Mouse (Mus musculus): Measurements from ENCODE around the gene Tbp. TPM values are rescaled to one million over a fixed set of nuclear protein-coding genes. Genes with fewer than 3 reads are reported as not detected.
A peak's percentile ranks its signal among the peaks of the same experiment; 100 is the strongest.

Gene Tbp
- polyA plus RNA-seq, 1 experiment from 2014 or later: 70.3 TPM

- H3K9ac ChIP-seq (ENCODE audit: low read length): no peak overlapping the region
- no peak overlapping the region for H3K4me2 ChIP-seq (ENCODE audit: low read depth, severe bottlenecking)
- no peaks in the 10 kb centered on the region for H3K9me3 ChIP-seq (ENCODE audit: control insufficient read depth, low read length)
- 54% methylated on average over 1 of the region's 1 CpGs for WGBS
- H3K4me1 ChIP-seq (ENCODE audit: control insufficient read depth, insufficient read depth, low read length): no peaks in the 10 kb centered on the region
- H3K27me3 ChIP-seq (ENCODE audit: control insufficient read depth, insufficient read depth, low read length): no peaks in the 10 kb centered on the region
- no peak overlapping the region for H3K27ac ChIP-seq (replicated peaks; ENCODE audit: low read depth, low read length)
- no peak for DNase-seq (ENCODE audit: low spot score)
- H3K36me3 ChIP-seq (ENCODE audit: control insufficient read depth, insufficient read depth, low read length): no peaks in the 10 kb centered on the region
- no peak overlapping the region for H3K4me3 ChIP-seq (ENCODE audit: low read depth, low read length)
- no peak for ATAC-seq (ENCODE audit: insufficient number of reproducible peaks, low FRiP score, low TSS enrichment, low read depth)
Observed at GRCm38 (mm10) chr17:15549713-15550112, 50.0 kb downstream of the Tbp start.

GRCm38 (mm10) chr17:15559946-15560345 is 60.3 kb downstream of the Tbp start:
- no peaks in the 10 kb centered on the region for H3K36me3 ChIP-seq (ENCODE audit: control insufficient read depth, insufficient read depth, low read length)
- 79% methylated on average over 2 of the region's 2 CpGs for WGBS
- no peak overlapping the region for H3K9ac ChIP-seq (ENCODE audit: low read length)
- no peak overlapping the region for H3K4me3 ChIP-seq (ENCODE audit: low read depth, low read length)
- no peak for ATAC-seq (ENCODE audit: insufficient number of reproducible peaks, low FRiP score, low TSS enrichment, low read depth)
- H3K27me3 ChIP-seq (ENCODE audit: control insufficient read depth, insufficient read depth, low read length): no peaks in the 10 kb centered on the region
- DNase-seq (ENCODE audit: low spot score): no peak
- no peaks in the 10 kb centered on the region for H3K9me3 ChIP-seq (ENCODE audit: control insufficient read depth, low read length)
- H3K4me1 ChIP-seq (ENCODE audit: control insufficient read depth, insufficient read depth, low read length): no peaks in the 10 kb centered on the region
- H3K4me2 ChIP-seq (ENCODE audit: low read depth, severe bottlenecking): no peak overlapping the region
- no peak overlapping the region for H3K27ac ChIP-seq (replicated peaks; ENCODE audit: low read depth, low read length)

- Histone ChIP-seq H3K27me3 (ENCODE audit: control insufficient read depth, insufficient read depth, low read length) (no peaks in the 10 kb centered on the region), H3K36me3 (ENCODE audit: control insufficient read depth, insufficient read depth, low read length) (no peaks in the 10 kb centered on the region), H3K27ac (replicated peaks; ENCODE audit: low read depth, low read length) (peak within 1 kb of the TSS; percentile 74), H3K4me2 (ENCODE audit: low read depth, severe bottlenecking) (peak within 1 kb of the TSS; percentile 61), H3K4me3 (ENCODE audit: low read depth, low read length) (peak within 1 kb of the TSS; percentile 40), H3K4me1 (ENCODE audit: control insufficient read depth, insufficient read depth, low read length) (no peaks in the 10 kb centered on the region), H3K9me3 (ENCODE audit: control insufficient read depth, low read length) (no peaks in the 10 kb centered on the region), H3K9ac (ENCODE audit: low read length) (peak within 1 kb of the TSS; percentile 79)
- WGBS: 0% methylated on average over 43 of the region's 43 CpGs
- peak; percentile 98 for ATAC-seq (ENCODE audit: insufficient number of reproducible peaks, low FRiP score, low TSS enrichment, low read depth)
- DNase-seq (ENCODE audit: low spot score): peak; percentile 100
Observed at GRCm38 (mm10) chr17:15564014-15564927, 64.6 kb downstream of the Tbp start, which contains the start of gene Prdm9. Gene Prdm9 (minus strand): TSS chr17:15564354.

- Histone ChIP-seq H3K27ac (replicated peaks; ENCODE audit: low read depth, low read length) (no peak overlapping the region), H3K36me3 (ENCODE audit: control insufficient read depth, insufficient read depth, low read length) (no peaks in the 10 kb centered on the region), H3K4me1 (ENCODE audit: control insufficient read depth, insufficient read depth, low read length) (no peaks in the 10 kb centered on the region), H3K4me3 (ENCODE audit: low read depth, low read length) (peak overlapping the region; percentile 40), H3K4me2 (ENCODE audit: low read depth, severe bottlenecking) (peak overlapping the region; percentile 55), H3K9me3 (ENCODE audit: control insufficient read depth, low read length) (no peaks in the 10 kb centered on the region), H3K27me3 (ENCODE audit: control insufficient read depth, insufficient read depth, low read length) (no peaks in the 10 kb centered on the region), H3K9ac (ENCODE audit: low read length) (no peak overlapping the region)
- 47% methylated on average over 12 of the region's 12 CpGs for WGBS
- no peak for DNase-seq (ENCODE audit: low spot score)
- no peak for ATAC-seq (ENCODE audit: insufficient number of reproducible peaks, low FRiP score, low TSS enrichment, low read depth)
Observed at GRCm38 (mm10) chr17:15564928-15565300, 65.2 kb downstream of the Tbp start.

GRCm38 (mm10) chr17:15566908-15567307 is 67.2 kb downstream of the Tbp start:
- 80% methylated on average over 5 of the region's 5 CpGs for WGBS

GRCm38 (mm10) chr17:15575056-15575455 is 75.4 kb downstream of the Tbp start:
- Histone ChIP-seq H3K4me2 (ENCODE audit: low read depth, severe bottlenecking) (no peak overlapping the region), H3K9ac (ENCODE audit: low read length) (no peak overlapping the region), H3K27me3 (ENCODE audit: control insufficient read depth, insufficient read depth, low read length) (no peaks in the 10 kb centered on the region), H3K27ac (replicated peaks; ENCODE audit: low read depth, low read length) (no peak overlapping the region), H3K9me3 (ENCODE audit: control insufficient read depth, low read length) (no peaks in the 10 kb centered on the region), H3K4me1 (ENCODE audit: control insufficient read depth, insufficient read depth, low read length) (no peaks in the 10 kb centered on the region), H3K4me3 (ENCODE audit: low read depth, low read length) (no peak overlapping the region), H3K36me3 (ENCODE audit: control insufficient read depth, insufficient read depth, low read length) (no peaks in the 10 kb centered on the region)
- 71% methylated on average over 1 of the region's 1 CpGs for WGBS
- DNase-seq (ENCODE audit: low spot score) (no peak), ATAC-seq (ENCODE audit: insufficient number of reproducible peaks, low FRiP score, low TSS enrichment, low read depth) (no peak)

More at GRCm38 (mm10) chr17:15566908-15567307, 67.2 kb downstream of the Tbp start:
- Histone ChIP-seq H3K4me3 (ENCODE audit: low read depth, low read length) (no peak overlapping the region), H3K27me3 (ENCODE audit: control insufficient read depth, insufficient read depth, low read length) (no peaks in the 10 kb centered on the region), H3K4me2 (ENCODE audit: low read depth, severe bottlenecking) (no peak overlapping the region), H3K36me3 (ENCODE audit: control insufficient read depth, insufficient read depth, low read length) (no peaks in the 10 kb centered on the region), H3K9ac (ENCODE audit: low read length) (no peak overlapping the region), H3K27ac (replicated peaks; ENCODE audit: low read depth, low read length) (no peak overlapping the region), H3K4me1 (ENCODE audit: control insufficient read depth, insufficient read depth, low read length) (no peaks in the 10 kb centered on the region), H3K9me3 (ENCODE audit: control insufficient read depth, low read length) (no peaks in the 10 kb centered on the region)
- DNase-seq (ENCODE audit: low spot score): no peak
- no peak for ATAC-seq (ENCODE audit: insufficient number of reproducible peaks, low FRiP score, low TSS enrichment, low read depth)

GRCm38 (mm10) chr17:15577291-15577694 is 77.6 kb downstream of the Tbp start:
- no peaks in the 10 kb centered on the region for H3K4me1 ChIP-seq (ENCODE audit: control insufficient read depth, insufficient read depth, low read length)
- H3K4me2 ChIP-seq (ENCODE audit: low read depth, severe bottlenecking): peak overlapping the region; percentile 40
- no peaks in the 10 kb centered on the region for H3K27me3 ChIP-seq (ENCODE audit: control insufficient read depth, insufficient read depth, low read length)
- no peak overlapping the region for H3K9ac ChIP-seq (ENCODE audit: low read length)
- peak overlapping the region; percentile 21 for H3K4me3 ChIP-seq (ENCODE audit: low read depth, low read length)
- DNase-seq (ENCODE audit: low spot score) (peak; percentile 57), ATAC-seq (ENCODE audit: insufficient number of reproducible peaks, low FRiP score, low TSS enrichment, low read depth) (no peak)
- no peaks in the 10 kb centered on the region for H3K36me3 ChIP-seq (ENCODE audit: control insufficient read depth, insufficient read depth, low read length)
- WGBS: 2% methylated on average over 32 of the region's 32 CpGs
- H3K9me3 ChIP-seq (ENCODE audit: control insufficient read depth, low read length): no peaks in the 10 kb centered on the region
- H3K27ac ChIP-seq (replicated peaks; ENCODE audit: low read depth, low read length): no peak overlapping the region

Measured in limb, embryonic 11.5 days (tissue).